Mouse (Mus musculus) thymus, adult 2 months (tissue): ENCODE data around the gene Cacnb2.

Experiments used
- CTCF ChIP-seq: fragments of 200-500 bp; IDR thresholded peaks from 2 replicates; pipeline ENCODE4 v1.5.1; 2012; ENCODE audit warnings: mild to moderate bottlenecking, control low read depth, low read length, moderate library complexity, borderline replicate concordance; ENCODE audit not compliant: control insufficient read depth, poor library complexity, insufficient read depth; ENCODE audit errors: extremely low read depth
- POLR2A ChIP-seq: fragments of 200-500 bp; IDR thresholded peaks from 2 replicates; pipeline ENCODE4 v1.6.1; 2012; ENCODE audit warnings: mild to moderate bottlenecking, low read length, control low read depth, moderate library complexity; ENCODE audit not compliant: control insufficient read depth, poor library complexity, insufficient read depth; ENCODE audit errors: extremely low read depth

DNA sequence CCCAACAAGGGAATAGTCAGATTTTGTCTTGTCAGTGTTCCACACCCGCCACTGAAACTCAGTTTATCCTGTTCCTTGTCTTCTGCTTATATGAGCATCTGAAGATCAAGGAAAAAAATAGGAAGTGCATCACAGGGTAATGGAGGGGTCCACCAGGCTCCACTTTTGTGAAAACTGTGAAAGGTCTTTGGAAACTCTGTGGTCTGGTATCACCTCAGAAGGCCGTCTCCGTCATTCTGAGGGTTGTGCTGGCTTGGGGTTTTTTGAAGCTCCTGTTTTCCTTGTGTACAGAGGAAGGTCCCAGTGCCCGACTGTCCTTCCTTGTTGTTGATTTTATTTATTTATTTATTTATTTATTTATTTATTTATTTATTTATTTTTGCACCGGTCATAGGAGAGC, 20.9 kb downstream of the Cacnb2 start:
- no peak for TF ChIP-seq CTCF
- TF ChIP-seq POLR2A: no peak
